Mouse (Mus musculus) R1 (cell line): ENCODE results near the gene Eif3k.

Experiments used
- DNase-seq: peaks from one replicate; pipeline ENCODE4 v3.0.0-alpha.2; 2018; ENCODE audit warnings: low read depth, low spot score

Eif3k gene

DNA sequence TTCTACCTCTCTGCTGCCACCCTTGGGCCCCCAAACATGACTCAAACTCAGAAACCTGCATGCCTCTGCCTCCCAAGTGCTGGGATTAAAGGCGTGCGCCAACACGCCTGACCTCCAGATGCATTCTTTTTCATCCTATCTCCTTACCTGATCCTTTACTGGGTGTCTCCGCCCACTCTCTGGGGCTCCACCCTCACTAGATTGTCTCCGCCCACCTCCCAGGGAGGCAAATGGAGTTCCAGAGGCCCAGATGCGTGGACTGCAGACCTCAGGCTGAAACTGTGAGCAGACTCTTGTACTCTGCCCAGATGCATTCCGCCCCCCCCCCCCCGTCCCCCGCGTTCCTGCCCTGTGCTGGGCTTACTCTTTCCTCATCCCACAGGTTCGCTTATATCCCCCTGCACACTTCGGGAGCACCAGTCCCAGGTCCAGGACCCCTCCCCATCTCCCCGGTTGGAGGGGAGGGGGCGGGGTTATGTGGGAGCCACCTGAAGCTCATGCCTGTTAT lies 9.2 kb upstream of the Eif3k start:
- DNase-seq = peak; percentile 94

DNA sequence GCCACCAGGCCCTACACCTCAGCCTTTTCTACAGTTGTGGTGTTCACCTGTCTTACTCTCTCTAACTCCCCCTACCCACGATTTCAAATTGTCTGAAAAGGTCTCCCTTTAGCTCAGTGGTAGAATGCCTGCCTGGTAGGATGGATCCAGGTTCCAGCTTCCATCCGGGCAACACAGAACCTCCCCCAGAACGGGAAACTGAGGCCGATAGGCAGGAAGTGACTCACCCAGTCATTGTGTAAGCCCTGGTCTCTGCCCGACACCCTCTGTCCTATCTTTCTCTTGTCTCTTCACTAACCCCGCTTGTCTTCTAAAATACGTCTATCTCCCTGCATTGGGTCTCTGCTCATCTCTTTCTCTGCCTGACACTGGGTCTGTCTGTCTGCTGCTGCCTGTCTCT lies 3.5 kb upstream of the Eif3k start:
- no peak for DNase-seq

DNA sequence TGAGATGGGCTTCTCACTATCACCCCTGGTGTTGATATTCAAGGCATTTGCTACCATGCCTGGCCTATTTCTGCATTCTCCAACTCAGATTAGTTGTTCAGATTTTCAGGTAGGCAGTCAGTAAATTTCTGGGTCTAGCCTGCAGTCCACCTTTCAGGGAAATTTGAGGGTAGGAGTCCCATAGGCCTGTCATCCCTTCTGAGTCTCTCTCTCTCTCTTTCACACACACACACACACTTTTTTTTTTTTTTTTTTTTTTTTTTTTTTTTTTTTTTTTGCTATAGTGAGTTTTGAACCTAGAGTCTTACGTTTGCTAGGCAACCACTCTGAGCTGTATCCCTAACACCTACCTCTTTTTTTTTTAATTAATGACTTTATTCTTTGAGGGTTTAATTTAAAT lies 2.8 kb upstream of the Eif3k start:
- no peak for DNase-seq

DNA sequence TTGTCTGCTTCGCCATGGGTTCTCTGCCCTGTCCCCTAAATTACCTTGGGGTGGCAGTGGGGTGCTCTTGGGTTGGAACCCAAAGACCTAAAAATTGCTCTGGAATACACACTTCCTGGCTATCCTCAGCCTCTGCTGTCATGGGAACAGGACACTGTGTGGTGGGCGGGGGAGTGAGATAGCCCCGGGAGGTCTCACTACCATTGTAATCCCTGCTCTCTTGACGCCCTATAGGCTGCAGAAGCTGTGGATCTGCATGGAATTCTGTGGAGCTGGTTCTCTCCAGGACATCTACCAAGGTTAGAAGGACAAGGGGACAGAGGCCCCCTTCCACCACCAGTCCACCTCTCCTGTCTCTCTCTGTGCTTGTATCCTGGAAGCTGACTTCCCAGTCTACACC lies 2.2 kb upstream of the Eif3k start:
- DNase-seq = peak; percentile 80

DNA sequence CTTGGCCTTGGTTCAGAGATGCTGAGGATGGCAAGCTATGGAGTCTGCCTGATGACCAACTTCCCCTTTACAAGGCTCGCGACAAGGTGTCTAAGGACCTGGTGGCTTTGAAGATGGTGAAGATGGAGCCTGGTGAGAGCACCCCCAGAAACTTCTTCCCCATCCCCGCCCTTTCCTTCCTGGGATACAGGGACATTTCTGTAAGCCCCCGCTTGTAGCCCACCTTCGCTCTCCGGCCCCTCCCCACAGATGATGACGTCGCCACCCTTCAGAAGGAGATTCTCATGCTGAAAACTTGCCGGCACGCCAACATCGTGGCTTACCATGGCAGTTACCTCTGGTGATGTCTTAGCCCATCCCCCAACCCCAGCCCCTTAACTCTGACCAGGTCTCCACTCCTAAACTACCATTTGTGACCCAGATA lies 1.5 kb upstream of the Eif3k start:
- DNase-seq = no peak

DNA sequence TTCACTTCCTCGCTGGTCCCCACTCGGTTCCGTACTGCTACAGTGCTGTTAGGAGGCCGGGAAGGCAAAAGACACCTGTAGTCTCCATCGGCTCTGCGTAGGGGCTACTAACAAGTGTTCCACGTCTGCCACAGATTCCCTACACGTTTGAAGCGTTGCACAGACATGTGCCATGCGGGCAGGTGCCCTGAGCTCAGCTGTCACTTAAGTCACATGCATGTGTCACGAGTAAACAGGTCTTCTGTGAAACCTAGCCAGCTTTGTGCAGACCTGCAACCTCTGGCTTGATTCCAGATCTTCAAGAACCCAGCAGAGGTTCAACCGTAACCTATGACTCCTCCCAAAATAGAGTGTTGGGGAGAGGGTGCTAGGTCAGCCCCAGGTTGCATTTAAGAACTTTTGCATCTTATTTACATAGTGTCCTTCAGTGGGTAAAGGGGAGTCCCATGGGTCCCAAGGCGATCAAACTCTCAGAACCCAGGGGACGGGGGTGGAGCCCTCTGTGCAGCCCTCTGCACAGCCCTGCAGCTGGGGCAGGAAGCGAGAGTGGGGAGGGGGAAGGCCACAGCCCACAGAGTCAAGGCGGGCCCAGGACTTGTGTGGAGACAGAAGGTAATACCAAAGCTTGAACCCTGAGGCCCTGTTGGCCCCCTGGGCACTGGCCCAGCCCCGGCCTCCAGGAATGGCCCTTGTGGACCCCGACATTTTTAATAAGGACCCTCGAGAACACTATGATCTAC lies 780 bp upstream of the Eif3k start:
- peak; percentile 65 for DNase-seq

DNA sequence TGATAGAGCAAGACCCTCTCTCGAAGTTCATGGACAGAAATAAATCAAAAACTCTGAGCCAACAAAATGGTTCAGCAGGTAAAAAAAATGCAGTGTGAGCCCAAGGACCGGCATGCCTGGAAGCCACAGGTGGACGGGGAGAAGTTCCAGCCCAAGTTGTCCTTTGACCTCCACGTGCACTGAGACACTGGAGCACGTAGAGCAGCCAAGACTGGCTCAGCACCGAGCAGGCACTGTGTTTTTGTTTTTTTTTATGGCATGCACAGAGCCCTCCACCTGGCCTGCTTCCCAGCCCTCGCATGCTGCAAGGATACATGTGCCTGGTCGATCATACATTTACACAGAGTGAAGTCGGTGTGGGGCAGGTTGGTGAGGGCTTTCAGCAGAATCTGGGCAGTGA lies 4.1 kb downstream of the Eif3k start:
- DNase-seq = no peak

DNA sequence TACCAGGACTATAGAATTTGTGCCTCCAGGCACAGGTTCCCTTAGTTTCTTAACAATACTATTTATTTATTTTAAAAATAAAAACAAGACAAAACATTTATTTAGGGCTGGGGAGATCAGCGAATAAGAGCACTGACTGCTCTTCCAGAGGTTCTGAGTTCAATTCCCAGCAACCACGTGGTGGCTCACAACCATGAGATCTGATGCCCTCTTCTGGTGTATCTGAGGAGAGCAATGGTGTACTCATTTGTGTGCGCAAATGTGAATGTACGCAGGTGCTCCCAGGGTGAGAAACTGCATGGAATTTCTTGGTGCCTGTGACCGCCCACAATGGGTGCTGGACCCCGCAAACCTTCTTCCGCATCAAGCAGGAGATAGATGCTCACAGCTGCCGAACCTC lies 8.6 kb downstream of the Eif3k start:
- DNase-seq = peak; percentile 79

DNA sequence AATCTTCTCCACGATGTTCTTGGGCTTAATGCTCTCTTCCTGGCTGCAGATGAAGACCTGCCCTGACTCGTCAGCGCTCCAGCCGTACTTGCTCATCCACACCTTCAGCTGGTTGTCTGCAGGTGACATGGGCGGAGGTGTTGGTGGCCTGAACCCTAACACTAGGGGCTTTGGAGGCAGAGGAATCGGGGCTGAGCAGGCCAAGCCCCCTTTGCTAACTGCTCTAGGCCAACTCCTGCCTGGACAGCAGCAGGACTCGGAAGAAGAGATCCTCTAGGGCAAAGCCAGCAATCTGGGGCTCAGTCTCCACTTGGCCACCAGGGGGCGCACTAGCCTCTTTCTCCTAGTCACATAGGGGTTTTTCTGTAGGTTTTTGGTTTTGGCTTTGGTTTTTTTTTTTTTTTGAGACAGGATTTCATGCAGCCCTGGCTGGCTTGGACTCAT lies 9.1 kb downstream of the Eif3k start:
- DNase-seq = peak; percentile 91

DNA sequence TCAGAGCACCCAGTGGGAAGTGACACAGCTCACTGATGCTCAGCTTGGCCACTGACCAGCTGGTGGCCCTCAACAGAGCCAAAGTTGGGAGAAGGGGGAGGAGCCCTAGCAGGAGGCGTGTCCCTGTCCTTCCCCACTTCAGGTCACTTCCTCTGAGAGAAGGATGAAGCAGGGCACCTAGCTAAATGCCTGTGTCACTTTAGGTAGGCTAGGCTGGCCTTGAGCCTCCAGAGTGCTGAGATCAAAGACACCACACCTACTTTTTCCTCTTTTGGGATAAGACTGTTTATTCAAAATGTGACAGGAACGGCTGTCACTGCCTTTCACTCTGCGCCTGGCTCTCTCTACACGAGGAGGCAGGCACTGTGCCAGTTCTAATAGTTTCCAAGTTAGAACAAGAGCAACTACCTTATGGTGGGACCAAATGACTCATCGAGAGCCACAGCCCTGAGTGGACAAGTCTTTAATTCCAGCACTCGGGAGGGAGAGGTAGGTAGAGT lies 9.8 kb downstream of the Eif3k start:
- DNase-seq = no peak

DNA sequence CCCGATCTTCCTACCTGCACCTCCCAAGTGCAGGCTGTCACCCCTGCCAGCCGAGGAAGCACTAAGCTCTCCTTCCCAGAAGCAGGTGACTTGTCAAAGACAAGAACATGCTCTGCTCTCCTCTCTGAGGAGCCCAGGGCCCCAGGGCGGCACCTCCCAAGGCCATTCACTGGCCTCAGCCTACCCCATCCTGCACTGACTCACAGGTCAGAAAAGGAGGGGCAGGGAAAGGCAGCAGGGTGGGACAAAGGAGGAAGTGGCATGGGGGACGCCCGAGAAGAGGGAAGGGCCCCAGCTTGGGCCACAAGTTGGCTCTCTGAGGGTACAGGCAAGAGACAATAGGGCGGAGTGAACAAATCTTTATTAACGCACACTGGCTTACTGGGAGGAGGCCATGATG lies 10.6 kb downstream of the Eif3k start:
- peak; percentile 44 for DNase-seq

DNA sequence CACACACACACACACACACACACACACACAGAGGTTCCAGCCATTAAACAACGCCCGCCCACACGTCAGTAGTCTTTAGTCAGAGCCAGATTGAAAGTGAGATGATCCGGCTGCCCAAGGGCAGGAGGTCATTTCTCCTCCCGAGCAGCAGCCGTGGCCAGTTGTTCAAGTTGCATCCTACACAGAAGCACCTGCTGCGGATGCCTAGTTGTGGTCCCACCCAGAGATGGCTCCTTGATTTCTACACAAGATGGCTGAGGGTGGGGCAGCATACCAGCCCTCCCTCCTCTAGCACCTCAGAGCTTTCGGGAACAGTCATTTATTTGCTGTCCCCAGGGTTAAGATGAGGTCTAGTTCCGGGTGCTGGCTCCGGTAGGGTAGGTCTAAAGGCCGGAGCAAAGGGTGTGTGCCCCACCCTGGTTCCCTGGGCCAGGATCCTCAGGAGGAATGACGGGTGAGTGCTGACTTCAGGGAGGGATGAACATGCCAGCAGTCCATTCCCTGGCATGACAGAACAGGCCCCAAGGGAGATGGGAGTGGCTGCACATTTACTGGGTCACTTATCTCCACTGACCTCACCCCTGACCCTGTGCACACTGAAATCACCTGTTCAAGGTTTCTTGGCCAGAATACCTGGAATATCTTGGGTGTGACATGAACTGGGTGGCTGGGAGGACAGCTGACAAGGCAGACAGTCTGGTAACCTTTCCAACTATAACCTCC lies 11.8 kb downstream of the Eif3k start:
- DNase-seq = peak; percentile 95

DNA sequence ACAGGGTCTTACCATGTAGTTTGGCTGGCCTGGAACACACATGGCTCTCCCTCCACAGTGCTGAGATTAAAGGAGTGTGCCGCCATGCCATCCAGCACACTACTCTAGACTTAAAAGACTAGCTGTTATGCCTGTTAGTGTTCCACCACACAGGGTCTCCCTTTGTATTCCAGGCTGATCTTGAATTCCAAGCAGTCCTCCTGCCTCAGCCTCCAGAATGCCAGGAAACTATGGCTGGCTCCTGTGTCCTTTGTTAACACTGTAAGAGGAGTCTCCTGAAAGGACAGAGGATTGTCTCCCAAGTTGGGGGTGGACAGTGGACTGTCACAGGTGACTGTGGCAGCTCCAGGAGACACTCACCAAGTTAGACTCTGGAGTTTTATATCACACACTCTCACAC lies 12.4 kb downstream of the Eif3k start:
- peak; percentile 72 for DNase-seq

DNA sequence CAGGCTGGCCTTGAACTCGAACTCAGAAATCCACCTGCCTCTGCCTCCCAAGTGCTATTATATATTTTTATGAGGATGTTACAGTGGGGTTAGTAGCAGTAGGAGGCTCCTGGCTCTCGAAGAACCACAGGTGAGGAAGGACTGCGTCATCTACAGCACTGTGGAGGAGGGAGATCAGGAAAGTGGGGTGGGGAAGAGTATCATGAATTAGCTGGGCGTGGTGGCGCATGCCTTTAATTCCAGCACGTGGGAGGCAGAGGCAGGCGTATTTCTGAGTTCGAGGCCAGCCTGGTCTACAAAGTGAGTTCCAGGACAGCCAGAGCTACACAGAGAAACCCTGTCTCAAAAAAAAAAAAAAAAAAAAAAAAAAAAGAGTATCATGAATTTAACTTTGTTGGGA lies 13.5 kb downstream of the Eif3k start:
- peak; percentile 87 for DNase-seq

DNA sequence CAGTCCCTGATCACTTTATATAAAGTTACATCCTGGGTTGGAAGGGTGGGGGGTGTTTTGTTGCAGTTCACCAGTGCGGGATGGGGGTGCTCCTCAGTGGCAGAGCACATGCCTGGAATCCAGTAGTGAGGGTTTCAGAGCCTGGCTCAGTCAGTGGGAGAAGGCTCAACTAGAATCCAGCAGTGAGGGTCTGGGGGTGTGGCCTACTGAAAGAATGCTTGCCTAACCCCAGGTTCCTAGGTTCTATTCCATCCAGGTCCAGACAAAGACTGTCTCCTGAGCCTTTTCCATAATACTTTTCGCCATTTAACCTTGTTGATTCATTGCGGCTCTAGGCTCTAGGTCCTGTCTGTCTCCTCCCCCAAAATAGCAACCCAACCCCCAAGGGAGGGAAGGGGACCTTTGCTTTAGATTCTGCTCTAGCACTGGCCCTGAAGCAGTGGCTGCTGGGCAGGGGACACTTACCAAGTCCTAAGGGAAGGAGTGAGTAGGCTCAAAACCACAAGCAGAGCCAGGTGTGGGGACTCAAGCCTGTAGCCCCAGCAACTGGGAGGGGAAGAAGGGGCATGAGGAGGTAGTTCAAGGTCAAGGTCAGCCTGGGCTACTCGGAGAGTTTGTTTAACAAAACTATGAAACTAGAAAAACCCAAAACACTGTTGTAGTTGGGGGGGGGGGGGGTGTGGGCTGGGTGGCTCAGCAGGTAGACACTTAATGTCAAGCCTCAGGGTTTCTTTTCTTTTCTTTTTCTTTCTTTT lies 14.7 kb downstream of the Eif3k start:
- DNase-seq = peak; percentile 98

DNA sequence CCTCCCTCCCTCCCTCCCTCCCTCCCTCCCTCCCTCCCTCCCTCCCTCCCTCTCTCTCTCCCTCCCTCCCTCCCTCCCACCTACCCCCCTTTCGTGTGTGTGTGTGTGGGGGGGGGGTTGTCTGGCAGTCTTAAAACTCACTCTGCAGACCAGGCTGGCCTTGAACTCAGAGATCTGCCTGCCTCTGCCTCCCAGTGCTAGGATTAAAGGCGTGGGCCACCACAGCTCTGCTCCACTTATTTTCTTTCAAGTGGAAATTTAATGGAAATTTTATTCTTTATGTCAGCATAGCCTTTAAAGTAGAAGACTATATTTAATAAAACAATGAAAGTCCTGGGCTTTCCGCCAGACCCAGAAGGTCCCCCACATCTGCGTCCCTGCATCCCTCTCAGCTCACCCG lies 15.5 kb downstream of the Eif3k start:
- peak; percentile 80 for DNase-seq

DNA sequence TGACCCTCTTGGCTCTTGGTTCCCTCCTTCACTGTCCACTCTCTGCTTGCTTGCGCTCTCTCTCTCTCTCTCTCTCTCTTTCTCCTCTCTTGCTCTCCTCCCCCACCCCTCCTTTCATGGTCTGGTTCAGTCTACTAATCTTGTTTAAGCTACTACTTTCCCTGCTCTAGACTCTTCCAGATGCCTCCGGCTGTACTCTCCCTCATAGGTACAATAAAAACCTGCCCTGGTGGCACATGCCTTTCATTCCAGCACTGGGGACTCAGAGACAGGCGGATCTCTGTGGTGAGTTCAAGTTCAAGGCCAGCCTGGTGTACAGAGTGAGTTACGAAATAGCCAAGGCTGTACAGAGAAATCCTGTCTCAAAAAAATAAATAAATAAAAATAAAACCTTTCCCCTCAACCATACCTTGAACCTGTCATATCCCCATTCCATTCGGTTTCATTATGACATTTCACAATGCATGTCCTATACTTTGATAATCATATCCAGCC lies 16.3 kb downstream of the Eif3k start:
- DNase-seq = peak; percentile 79

DNA sequence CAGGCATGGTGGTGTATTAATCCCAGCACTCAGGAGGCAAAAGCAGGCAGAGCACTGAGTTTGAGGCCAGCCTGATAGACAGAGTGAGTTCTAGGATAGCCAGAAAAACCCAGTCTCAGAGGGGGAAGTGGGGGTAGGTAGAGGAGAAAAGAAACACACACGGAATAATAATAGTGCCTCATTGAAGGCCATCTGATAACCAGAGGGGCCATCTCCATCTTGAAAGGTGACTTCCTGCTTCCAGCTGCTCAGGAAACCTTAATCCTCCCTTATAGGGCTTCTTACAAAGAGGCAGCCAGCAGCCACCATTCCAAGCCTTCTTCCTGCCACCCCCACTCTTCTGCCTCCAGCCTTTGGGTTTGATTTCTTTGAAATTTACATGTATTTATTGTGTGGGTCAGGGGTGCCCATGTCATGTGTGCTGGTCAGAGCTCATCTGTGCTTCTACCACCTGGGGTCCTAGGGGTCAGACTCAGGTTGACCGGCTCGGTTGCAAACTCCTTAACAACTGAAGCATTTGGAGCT lies 18.2 kb downstream of the Eif3k start:
- peak; percentile 97 for DNase-seq

DNA sequence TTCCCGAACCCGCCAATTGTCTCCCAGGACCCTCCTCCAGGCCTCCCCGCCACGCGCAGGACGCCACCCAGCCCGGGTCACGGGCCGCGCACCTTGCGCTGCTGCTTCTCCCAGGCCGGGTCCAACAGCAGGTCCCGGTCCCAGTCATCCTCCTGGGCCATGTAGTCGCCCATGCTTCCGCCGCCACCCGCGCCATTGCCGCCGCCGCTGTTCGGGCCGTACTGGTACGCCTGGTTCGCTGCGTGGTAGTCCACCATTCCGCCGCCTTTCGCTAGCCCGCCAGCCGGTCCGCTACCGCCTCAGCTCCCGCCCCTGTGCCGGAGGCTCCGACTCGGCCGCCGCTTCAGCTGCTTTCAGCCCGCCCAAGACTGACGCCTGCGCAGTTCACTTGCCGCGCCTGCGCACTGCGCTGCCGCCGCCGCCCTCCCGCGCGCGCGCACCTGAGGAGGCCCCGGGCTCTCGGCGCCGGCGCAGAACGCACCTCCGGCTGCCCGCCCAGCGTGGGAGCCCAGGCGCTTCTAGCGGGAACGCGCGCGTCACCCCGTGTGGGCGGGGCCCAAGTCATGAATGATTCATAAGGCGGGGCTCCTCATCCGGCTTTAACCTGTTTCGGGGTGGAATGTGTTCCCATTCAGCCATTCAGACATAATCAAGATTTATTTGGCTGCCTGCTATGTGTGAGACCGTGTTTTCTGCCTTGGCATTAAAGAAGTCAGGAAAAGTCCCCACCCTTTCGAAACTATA lies 19.6 kb downstream of the Eif3k start, which contains the start of gene Actn4:
Gene Actn4 (minus strand): TSS at position 414 of the 744 bp plus-strand sequence.
- DNase-seq = peak; percentile 98

DNA sequence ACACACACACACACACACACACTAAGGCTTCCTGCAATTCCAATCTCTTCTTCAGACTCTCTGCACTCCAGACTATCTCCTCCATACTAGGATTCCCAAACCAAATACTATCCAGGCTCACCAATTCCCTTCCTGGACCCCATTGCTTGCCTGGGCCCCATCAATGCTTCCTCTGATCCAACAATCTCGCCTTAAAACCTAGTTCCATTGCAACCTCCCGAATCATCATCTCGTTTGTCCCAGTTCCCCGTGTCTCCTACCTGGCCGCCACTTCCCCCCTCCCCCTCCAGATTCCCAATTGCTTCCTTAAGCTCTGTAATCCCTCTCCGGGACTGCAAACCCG lies 20.1 kb downstream of the Eif3k start:
- DNase-seq = peak; percentile 56
